Mouse (Mus musculus): ENCODE measurements around the gene Nop16. TPM values are rescaled to one million over a fixed set of nuclear protein-coding genes. Genes with fewer than 3 reads are reported as not detected.

Nop16 gene
- polyA plus RNA-seq, 1 experiment from 2014 or later, result 34.3 TPM

DNA sequence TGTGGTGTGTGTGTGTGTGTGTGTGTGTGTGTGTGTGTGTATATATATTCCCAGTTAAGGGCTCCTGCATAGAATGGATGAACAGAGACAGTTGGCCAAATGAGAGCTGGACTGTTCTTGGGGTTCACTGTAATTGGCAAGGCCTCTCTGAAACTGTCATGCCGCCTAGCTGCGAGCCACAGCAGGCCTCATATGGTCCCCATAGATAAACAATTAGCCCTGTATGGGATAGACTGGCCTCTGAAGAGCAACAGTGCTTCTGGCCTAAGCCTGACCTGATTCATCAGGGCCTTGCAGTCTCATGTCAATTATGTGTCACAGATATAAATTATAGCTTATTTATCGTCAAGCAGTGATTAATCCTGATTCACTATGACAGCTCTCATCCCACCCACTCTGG is 18.1 kb upstream of the Nop16 start:
- H3K79me2 ChIP-seq (ENCODE audit: inconsistent target), result no peaks in the 10 kb centered on the region
- 97% methylated on average over 3 of the region's 3 CpGs for WGBS (ENCODE audit: missing documents)
- no peaks in the 10 kb centered on the region for H3K36me3 ChIP-seq (ENCODE audit: inconsistent target)
- H3K4me3 ChIP-seq (ENCODE audit: inconsistent target), result no peak overlapping the region
- no peak overlapping the region for H3K27ac ChIP-seq

DNA sequence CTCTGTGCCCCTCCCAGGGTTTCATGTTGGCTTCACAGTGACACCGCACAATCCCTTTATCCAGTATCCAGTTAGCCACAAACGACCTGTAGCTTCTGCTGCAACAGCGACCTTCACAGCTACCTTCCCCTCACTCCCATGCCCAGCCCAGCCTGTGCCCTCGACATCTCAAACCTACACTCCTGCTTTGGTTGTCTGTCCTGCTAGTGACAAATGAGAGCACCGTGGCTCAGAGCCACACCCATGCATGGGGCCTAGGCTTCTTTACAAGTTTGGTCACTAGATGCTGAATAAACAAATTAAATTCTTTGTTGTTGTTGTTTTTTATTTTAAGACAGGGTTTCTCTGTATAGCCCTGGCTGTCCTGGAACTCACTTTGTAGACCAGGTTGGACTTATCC is 17.3 kb upstream of the Nop16 start:
- no peaks in the 10 kb centered on the region for H3K36me3 ChIP-seq (ENCODE audit: inconsistent target)
- H3K27ac ChIP-seq, result no peak overlapping the region
- H3K4me3 ChIP-seq (ENCODE audit: inconsistent target), result no peak overlapping the region
- WGBS (ENCODE audit: missing documents), result 81% methylated on average over 5 of the region's 5 CpGs
- no peaks in the 10 kb centered on the region for H3K79me2 ChIP-seq (ENCODE audit: inconsistent target)

DNA sequence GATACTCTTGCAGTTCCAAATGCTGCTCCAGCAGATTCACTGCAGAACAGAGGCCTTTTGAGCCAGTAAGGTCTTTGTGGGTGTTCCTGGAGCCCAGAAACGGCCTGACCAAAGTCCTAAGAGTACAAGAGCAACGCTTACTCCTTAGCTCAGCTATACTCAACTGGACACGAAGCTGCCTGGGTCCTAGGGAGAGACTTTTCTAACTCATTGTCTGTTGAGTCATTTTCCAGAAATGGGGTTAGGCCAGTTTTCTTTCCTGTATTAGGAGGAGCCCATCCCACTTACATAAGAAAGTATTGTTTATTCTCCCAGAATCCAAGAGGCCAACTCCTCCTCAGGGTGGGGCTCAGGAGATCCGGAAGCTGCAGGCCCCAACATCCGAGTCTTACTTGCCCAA is 15.5 kb upstream of the Nop16 start:
- Histone ChIP-seq H3K36me3 (ENCODE audit: inconsistent target) (no peaks in the 10 kb centered on the region), H3K4me3 (ENCODE audit: inconsistent target) (no peak overlapping the region), H3K79me2 (ENCODE audit: inconsistent target) (no peaks in the 10 kb centered on the region), H3K27ac (no peak overlapping the region)
- 96% methylated on average over 5 of the region's 5 CpGs for WGBS (ENCODE audit: missing documents)

DNA sequence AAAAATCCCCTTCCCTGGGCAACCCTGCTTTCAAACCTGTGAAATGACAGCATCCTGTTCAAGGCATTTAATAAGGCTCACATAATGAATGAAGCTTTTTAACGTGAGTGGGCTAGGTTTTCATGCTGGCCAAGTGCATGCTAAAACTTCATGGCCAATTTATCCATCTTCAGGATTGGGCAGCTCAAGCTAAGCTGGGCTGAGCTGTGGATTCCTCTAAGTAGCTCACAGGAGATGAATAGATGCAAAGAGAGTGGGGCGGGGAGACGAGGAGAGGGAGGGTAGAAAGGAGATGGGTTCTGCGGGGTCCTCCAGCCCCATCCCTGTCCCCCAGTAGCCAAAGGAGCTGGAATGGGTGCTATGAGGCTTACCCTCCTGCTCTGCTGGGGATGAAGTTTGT is 14.3 kb upstream of the Nop16 start:
- no peaks in the 10 kb centered on the region for H3K36me3 ChIP-seq (ENCODE audit: inconsistent target)
- 85% methylated on average over 4 of the region's 4 CpGs for WGBS (ENCODE audit: missing documents)
- no peak overlapping the region for H3K4me3 ChIP-seq (ENCODE audit: inconsistent target)
- no peak overlapping the region for H3K27ac ChIP-seq
- no peaks in the 10 kb centered on the region for H3K79me2 ChIP-seq (ENCODE audit: inconsistent target)

DNA sequence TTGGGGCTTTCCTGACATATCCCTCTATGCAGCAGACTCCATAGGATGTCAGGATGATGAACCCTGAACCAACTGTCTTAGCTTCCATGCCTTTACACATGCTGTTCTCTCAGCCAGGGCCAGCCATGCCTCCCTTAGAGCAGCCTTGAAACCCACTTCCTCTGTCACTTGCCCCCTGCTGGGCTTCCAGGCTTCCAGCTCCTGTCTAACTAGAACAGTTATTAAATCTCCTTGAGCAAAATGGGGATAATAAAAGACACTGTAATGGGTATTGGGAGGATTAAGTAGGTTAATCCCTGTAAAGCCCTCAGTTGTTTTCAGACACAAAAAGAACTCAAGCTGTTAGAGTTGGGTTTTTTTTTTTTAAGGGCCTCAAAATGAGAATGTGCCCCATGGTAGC is 13.6 kb upstream of the Nop16 start:
- Histone ChIP-seq H3K36me3 (ENCODE audit: inconsistent target) (no peaks in the 10 kb centered on the region), H3K79me2 (ENCODE audit: inconsistent target) (no peaks in the 10 kb centered on the region), H3K27ac (no peak overlapping the region), H3K4me3 (ENCODE audit: inconsistent target) (no peak overlapping the region)

DNA sequence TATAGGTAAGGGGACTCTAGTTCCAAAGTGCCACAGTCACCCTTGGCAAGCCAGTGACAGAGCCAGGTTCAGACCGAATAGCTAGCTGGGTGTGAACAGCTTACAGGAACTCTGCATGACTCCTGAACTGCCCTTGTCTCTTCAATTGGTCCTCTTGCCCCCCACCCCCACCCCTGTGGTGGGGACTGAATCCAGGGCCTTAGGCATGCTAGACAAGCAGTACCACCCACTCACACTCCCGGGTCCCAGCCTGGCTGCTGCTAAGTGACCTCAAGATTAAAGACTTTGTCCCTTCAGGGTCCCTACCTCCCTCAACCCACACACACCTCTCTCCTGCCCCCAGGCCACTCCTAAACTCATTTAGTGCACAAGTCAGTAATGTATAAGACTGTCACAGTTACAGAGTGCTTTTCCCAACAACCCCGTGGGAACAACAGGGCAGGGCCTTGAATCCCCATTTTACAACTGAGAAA is 12.8 kb upstream of the Nop16 start:
- Histone ChIP-seq H3K4me3 (ENCODE audit: inconsistent target) (no peak overlapping the region), H3K36me3 (ENCODE audit: inconsistent target) (no peaks in the 10 kb centered on the region), H3K27ac (no peak overlapping the region), H3K79me2 (ENCODE audit: inconsistent target) (no peaks in the 10 kb centered on the region)
- WGBS (ENCODE audit: missing documents), result 94% methylated on average over 3 of the region's 3 CpGs

DNA sequence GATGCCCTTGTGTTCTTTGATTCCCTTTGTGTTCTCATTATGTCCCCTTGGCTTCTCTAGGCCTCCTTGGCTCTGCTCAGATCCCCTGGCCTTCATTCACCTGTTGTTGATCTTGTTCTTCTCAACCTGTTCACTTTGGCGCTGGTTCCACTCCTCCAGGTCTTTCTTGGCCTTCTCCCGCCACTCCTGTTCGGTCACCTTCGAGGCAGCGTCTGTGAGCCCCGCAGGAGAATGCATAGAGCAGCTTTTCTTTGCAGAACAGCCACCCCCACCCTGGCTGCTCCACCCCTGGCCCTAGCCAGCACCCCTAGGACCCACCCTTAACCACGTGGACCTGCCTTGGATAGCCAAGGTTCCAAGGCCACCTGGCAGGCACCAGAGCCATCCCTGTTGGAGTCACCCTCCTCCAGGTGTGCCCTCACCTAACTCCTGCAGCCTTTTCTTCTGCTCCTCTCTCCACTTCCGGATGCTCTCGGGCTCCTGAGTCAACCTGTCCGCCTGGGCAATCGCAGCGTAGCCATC is 8.8 kb upstream of the Nop16 start:
- no peaks in the 10 kb centered on the region for H3K36me3 ChIP-seq (ENCODE audit: inconsistent target)
- no peaks in the 10 kb centered on the region for H3K79me2 ChIP-seq (ENCODE audit: inconsistent target)
- H3K27ac ChIP-seq, result no peak overlapping the region
- no peak overlapping the region for H3K4me3 ChIP-seq (ENCODE audit: inconsistent target)
- 91% methylated on average over 12 of the region's 12 CpGs for WGBS (ENCODE audit: missing documents)

DNA sequence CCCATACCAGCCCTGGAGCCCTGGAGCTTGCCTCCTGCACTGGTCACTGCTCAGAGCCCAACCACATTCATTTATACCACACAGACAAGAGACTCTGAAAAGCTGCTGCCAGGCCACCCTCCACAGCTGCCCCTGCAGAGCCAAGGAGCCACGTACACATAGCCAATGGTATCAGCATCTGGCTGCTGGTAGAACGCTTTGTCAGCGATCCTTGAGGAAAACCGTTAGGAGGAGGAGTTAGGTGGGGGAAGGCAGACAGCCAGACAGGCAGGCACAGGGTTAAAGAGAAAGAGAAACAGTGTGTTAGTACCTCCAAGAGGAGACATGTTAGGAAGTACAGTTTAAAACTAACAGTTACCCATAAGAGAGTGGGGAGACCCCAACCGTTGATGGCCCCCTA is 7.0 kb upstream of the Nop16 start:
- 95% methylated on average over 5 of the region's 5 CpGs for WGBS (ENCODE audit: missing documents)
- Histone ChIP-seq H3K36me3 (ENCODE audit: inconsistent target) (no peaks in the 10 kb centered on the region), H3K4me3 (ENCODE audit: inconsistent target) (no peak overlapping the region), H3K27ac (no peak overlapping the region), H3K79me2 (ENCODE audit: inconsistent target) (peaks cover 10% of the 10 kb centered on the region; the same call in 1 of the 2 replicates)

DNA sequence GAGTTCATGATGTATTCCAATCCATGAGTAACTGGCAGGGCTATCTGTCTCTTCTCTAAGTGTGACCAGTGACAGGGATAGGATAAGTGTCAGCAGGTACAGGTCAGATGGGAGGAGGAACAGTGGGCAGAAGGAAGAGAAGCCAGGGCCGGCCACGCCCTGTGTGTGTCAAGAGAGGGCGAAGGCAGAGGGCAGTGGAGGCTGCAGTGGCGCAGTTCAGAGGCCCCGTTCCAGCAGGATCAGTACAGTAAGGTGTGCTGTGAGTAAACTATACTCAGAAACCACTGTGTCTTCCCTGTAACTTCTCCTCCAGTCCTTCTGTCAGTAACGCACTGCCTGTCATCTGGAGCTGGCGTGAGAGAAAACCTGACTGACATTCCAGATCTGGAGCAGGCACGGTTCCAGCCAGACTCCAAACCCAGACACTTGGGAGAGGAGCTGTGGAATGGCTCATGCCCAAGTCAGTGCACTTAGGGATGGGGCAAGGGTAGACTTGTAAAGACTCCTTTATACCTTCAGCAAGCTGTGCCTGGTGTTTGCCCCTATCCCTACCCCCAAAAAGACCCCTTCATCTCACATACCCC is 6.3 kb upstream of the Nop16 start:
- Histone ChIP-seq H3K36me3 (ENCODE audit: inconsistent target) (no peaks in the 10 kb centered on the region), H3K4me3 (ENCODE audit: inconsistent target) (no peak overlapping the region), H3K27ac (no peak overlapping the region), H3K79me2 (ENCODE audit: inconsistent target) (peaks cover 13% of the 10 kb centered on the region; the same call in 1 of the 2 replicates)
- 92% methylated on average over 8 of the region's 8 CpGs for WGBS (ENCODE audit: missing documents)

DNA sequence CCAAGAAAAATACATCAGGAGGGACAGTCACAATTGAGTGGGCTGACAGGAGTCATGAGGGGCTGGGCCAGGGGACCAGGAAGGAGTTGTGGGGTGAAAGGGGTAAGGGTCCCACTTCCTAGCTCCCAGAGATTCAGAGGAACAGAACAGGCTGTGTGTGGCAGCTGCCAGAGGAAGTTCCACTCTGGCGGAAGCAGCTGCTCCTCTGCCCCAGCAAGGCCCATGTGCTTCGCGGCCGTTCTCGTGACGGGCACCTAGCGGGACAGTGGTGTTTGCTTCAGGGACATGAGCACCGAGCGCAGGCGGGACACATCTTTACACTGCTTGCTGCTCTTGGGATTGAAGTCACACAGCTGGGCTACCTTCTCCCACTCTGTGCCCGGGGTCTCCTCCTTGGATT is 3.7 kb upstream of the Nop16 start:
- WGBS (ENCODE audit: missing documents), result 86% methylated on average over 11 of the region's 11 CpGs
- H3K36me3 ChIP-seq (ENCODE audit: inconsistent target), result no peaks in the 10 kb centered on the region

DNA sequence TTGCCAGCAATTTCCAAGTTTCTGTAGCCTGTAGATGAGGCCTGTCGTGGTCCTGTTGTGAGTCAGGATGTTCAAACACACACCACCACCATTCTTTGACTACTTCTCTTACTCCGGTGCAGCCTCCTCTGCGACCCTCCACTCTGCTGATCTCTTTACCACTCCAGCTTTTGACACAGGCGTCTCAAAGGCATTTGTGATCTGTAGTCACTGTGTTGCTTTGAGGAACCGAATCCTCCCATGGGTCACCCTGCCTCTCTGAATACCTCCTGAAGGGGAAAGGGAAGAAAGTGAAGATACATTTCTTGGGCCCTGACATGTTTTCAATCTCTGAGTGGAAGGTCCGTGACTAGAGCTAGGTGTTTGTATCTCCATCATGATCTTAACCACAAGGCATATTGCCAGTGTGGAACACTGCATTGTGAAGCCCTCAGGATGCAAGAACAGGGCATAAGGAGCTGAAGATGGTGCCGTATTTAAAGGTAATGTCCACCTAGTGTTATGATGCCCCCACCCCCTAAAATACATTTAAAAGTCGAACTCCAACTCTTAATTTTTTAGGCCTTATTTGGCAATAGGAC is 2.0 kb upstream of the Nop16 start:
- 81% methylated on average over 8 of the region's 8 CpGs for WGBS (ENCODE audit: missing documents)
- H3K36me3 ChIP-seq (ENCODE audit: inconsistent target), result no peaks in the 10 kb centered on the region

More for the DNA sequence above, 3.7 kb upstream of the Nop16 start:
- H3K4me3 ChIP-seq (ENCODE audit: inconsistent target), result no peak overlapping the region
- H3K27ac ChIP-seq, result no peak overlapping the region
- H3K79me2 ChIP-seq (ENCODE audit: inconsistent target), result peaks cover 13% of the 10 kb centered on the region; the same call in 1 of the 2 replicates

DNA sequence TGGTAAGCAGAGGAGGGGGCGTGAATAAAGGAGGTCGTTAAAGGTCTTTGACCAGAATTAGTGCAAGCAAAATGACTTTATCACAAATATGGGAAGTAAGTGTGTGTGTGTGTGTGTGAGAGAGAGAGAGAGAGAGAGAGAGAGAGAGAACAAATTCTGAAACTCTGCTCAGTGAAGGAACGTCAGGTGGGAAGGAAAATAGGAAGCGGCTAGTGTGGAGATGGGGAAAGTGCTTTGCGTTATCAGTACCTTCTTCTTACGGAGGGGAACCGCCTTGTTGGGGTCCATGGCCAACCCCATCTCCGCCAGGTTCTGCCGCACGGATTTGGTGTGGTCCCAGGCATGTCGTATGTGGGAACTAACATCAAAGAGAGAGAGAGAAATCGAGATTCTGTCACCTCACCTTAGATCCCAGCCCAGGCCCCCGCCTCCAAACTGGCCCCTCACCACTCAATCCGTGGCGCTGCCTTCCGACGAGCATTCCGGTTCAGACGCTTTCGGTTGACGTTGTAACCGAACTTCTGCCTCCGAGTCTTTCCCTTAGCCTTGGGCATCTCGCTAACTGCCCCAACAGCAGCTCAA is 385 bp downstream of the Nop16 start:
- 3% methylated on average over 24 of the region's 24 CpGs for WGBS (ENCODE audit: missing documents)
- H3K4me3 ChIP-seq (ENCODE audit: inconsistent target), result peak overlapping the region; percentile 98
- H3K79me2 ChIP-seq (ENCODE audit: inconsistent target), result peaks cover 13% of the 10 kb centered on the region; the same call in 1 of the 2 replicates
- peak overlapping the region; percentile 61 for H3K27ac ChIP-seq
- peaks cover 14% of the 10 kb centered on the region; the same call in 1 of the 2 replicates for H3K36me3 ChIP-seq (ENCODE audit: inconsistent target)

More for the DNA sequence above, 2.0 kb upstream of the Nop16 start:
- Histone ChIP-seq H3K4me3 (ENCODE audit: inconsistent target) (no peak overlapping the region), H3K79me2 (ENCODE audit: inconsistent target) (peaks cover 13% of the 10 kb centered on the region; the same call in 1 of the 2 replicates), H3K27ac (no peak overlapping the region)

DNA sequence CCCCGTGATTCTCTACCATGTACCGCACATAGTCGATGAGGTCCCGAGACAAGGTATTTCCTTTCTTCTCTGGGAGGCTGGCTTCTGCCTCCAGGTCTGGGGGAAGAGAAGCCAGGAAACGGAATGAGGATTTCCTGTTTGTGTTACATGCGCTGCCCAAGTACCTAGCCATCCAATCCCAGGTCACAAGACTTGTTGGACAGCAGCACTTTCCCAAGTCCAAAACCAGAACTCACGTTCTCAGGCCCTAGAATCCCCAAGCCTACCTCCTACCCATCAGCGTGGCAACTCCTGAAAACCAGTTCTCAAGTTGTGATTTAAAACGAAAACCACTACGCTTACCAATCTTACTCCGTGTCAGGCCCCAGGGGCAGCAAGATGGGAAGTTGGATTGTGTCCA is 4.1 kb downstream of the Nop16 start:
- Histone ChIP-seq H3K4me3 (ENCODE audit: inconsistent target) (no peak overlapping the region), H3K79me2 (ENCODE audit: inconsistent target) (no peaks in the 10 kb centered on the region), H3K36me3 (ENCODE audit: inconsistent target) (peaks cover 27% of the 10 kb centered on the region; the same call in 1 of the 2 replicates), H3K27ac (no peak overlapping the region)
- 91% methylated on average over 11 of the region's 11 CpGs for WGBS (ENCODE audit: missing documents)

DNA sequence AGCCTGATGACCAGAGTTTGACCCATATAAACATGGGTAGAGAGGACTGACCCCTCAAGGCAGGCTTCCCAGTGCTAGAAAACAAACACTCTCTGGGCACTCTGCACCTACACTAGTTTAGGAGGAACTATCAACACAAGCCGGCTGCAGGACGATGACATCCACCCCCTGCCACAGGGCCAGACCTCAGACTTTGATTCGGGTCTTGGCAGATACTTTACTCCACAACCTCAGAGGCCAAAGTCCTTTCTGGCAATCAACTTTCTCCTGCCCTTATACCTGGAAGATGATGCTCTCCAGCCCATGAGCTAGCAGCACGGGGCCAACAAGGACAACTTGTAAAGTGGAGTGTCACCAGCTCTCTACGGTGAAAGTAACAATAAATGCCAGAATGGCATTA is 7.0 kb downstream of the Nop16 start:
- Histone ChIP-seq H3K36me3 (ENCODE audit: inconsistent target) (peaks cover 33% of the 10 kb centered on the region; the same call in 1 of the 2 replicates), H3K4me3 (ENCODE audit: inconsistent target) (no peak overlapping the region), H3K79me2 (ENCODE audit: inconsistent target) (no peaks in the 10 kb centered on the region), H3K27ac (no peak overlapping the region)
- 88% methylated on average over 5 of the region's 5 CpGs for WGBS (ENCODE audit: missing documents)

DNA sequence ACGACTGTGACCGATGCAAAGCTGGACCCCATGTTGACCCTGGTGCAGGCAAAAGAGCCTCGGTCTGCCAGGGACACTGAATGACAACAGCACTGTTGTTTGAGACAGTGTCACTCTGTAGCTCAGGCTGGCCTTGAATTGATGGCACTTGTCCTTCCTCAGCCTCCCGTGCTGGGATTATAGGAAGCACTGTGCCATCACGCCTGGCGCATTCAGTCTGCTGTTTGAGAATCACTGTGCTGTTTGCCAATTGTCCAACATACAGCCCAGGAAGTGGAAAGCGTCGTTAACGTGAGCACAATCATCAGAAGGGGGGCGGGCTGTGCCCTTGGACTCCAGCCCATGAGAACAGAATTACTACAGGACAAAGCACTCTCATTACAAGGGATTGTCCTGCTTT is 7.8 kb downstream of the Nop16 start:
- Histone ChIP-seq H3K36me3 (ENCODE audit: inconsistent target) (peaks cover 33% of the 10 kb centered on the region; the same call in 1 of the 2 replicates), H3K79me2 (ENCODE audit: inconsistent target) (no peaks in the 10 kb centered on the region), H3K4me3 (ENCODE audit: inconsistent target) (no peak overlapping the region), H3K27ac (no peak overlapping the region)
- WGBS (ENCODE audit: missing documents), result 92% methylated on average over 10 of the region's 10 CpGs
